Mouse (Mus musculus) heart, embryonic 10.5 days (tissue): ENCODE results near the gene Lrrc36. TPM values are rescaled to one million over a fixed set of nuclear protein-coding genes. Genes with fewer than 3 reads are reported as not detected.

Experiments
- DNase-seq: peaks from one replicate; pipeline ENCODE4 v3.0.0-alpha.2; 2017; ENCODE audit warnings: low spot score
- H3K27ac ChIP-seq: fragments of 300-500 bp; sonication (generic); 2 replicates; pipeline ENCODE4 v1.5.1; 2016; ENCODE audit warnings: mild to moderate bottlenecking
- H3K27me3 ChIP-seq: fragments of 300-500 bp; sonication (generic); 2 replicates; pipeline ENCODE4 v1.6.1; 2016; ENCODE audit warnings: mild to moderate bottlenecking; ENCODE audit not compliant: poor library complexity, insufficient read depth, severe bottlenecking
- H3K36me3 ChIP-seq: fragments of 300-500 bp; sonication (generic); 2 replicates; pipeline ENCODE4 v1.6.1; 2016; ENCODE audit warnings: mild to moderate bottlenecking, moderate library complexity
- H3K4me1 ChIP-seq: fragments of 300-500 bp; sonication (generic); 2 replicates; pipeline ENCODE4 v1.6.1; 2016; ENCODE audit warnings: mild to moderate bottlenecking
- H3K4me3 ChIP-seq: fragments of 300-500 bp; sonication (generic); 2 replicates; pipeline ENCODE4 v1.5.1; 2016; ENCODE audit warnings: mild to moderate bottlenecking, moderate library complexity
- H3K9me3 ChIP-seq: fragments of 300-500 bp; sonication (generic); 2 replicates; pipeline ENCODE4 v1.6.1; 2016; ENCODE audit warnings: mild to moderate bottlenecking, moderate library complexity
- WGBS: fragments of 180-500 bp; shearing (Covaris S2); methylation state at CpG from one replicate; pipeline ENCODE4 v1.1.7; 2016; 5-methylcytosine and 5-hydroxymethylcytosine counted together
- polyA plus RNA-seq: library from polyadenylated mRNA; unstranded; fragments of >200 nt; fragmentation: Nextera tagmentation; extraction: Ambion mirVana; gene quantifications from 2 replicates; pipeline ENCODE4 v1.2.1, GENCODE M21; 2016

Gene Lrrc36
- polyA plus RNA-seq, 1 experiment from 2014 or later: not detected

- Histone ChIP-seq H3K36me3 (no peaks in the 10 kb centered on the region), H3K27ac (no peak overlapping the region), H3K4me1 (peaks cover 3% of the 10 kb centered on the region), H3K4me3 (no peak overlapping the region), H3K27me3 (no peaks in the 10 kb centered on the region), H3K9me3 (no peaks in the 10 kb centered on the region)
- 71% methylated on average over 5 of the region's 5 CpGs for WGBS
- no peak for DNase-seq
These were observed 39.9 kb downstream of the Lrrc36 start for GRCm38 (mm10) chr8:105453296-105453695.

- no peak overlapping the region for H3K27ac ChIP-seq
- DNase-seq: no peak
- H3K4me1 ChIP-seq: peaks cover 3% of the 10 kb centered on the region
- H3K27me3 ChIP-seq: no peaks in the 10 kb centered on the region
- H3K36me3 ChIP-seq: no peaks in the 10 kb centered on the region
- H3K4me3 ChIP-seq: no peak overlapping the region
- 67% methylated on average over 5 of the region's 5 CpGs for WGBS
- H3K9me3 ChIP-seq: no peaks in the 10 kb centered on the region
These were observed 40.7 kb downstream of the Lrrc36 start for GRCm38 (mm10) chr8:105454088-105454487.

GRCm38 (mm10) chr8:105455218-105455617 lies 41.8 kb downstream of the Lrrc36 start:
- Histone ChIP-seq H3K27ac (no peak overlapping the region), H3K9me3 (no peaks in the 10 kb centered on the region), H3K27me3 (no peaks in the 10 kb centered on the region), H3K4me1 (peaks cover 3% of the 10 kb centered on the region), H3K36me3 (no peaks in the 10 kb centered on the region), H3K4me3 (no peak overlapping the region)
- WGBS: 56% methylated on average over 10 of the region's 10 CpGs
- no peak for DNase-seq

- Histone ChIP-seq H3K36me3 (no peaks in the 10 kb centered on the region), H3K4me1 (peaks cover 11% of the 10 kb centered on the region)
- WGBS: 63% methylated on average over 13 of the region's 13 CpGs
These were observed 47.9 kb downstream of the Lrrc36 start for GRCm38 (mm10) chr8:105461085-105461803.

GRCm38 (mm10) chr8:105464595-105464994 lies 51.2 kb downstream of the Lrrc36 start:
- 0 out of 2 replicates have a peak, but pooled peaks cover 5% of the 10 kb centered on the region for H3K36me3 ChIP-seq
- H3K9me3 ChIP-seq: no peaks in the 10 kb centered on the region
- DNase-seq: no peak
- H3K27ac ChIP-seq: no peak overlapping the region
- peaks cover 18% of the 10 kb centered on the region; the same call in 1 of the 2 replicates for H3K27me3 ChIP-seq
- WGBS: 58% methylated on average over 7 of the region's 7 CpGs
- no peak overlapping the region for H3K4me3 ChIP-seq
- H3K4me1 ChIP-seq: peaks cover 16% of the 10 kb centered on the region

More at GRCm38 (mm10) chr8:105461085-105461803, 47.9 kb downstream of the Lrrc36 start:
- no peak overlapping the region for H3K4me3 ChIP-seq
- H3K27ac ChIP-seq: no peak overlapping the region
- DNase-seq: no peak
- H3K27me3 ChIP-seq: 0 out of 2 replicates have a peak, but pooled peaks cover 5% of the 10 kb centered on the region
- H3K9me3 ChIP-seq: no peaks in the 10 kb centered on the region

- Histone ChIP-seq H3K4me1 (peaks cover 30% of the 10 kb centered on the region), H3K27me3 (peaks cover 24% of the 10 kb centered on the region; the same call in 1 of the 2 replicates), H3K36me3 (0 out of 2 replicates have a peak, but pooled peaks cover 5% of the 10 kb centered on the region), H3K4me3 (no peak overlapping the region), H3K9me3 (no peaks in the 10 kb centered on the region), H3K27ac (no peak overlapping the region)
- 78% methylated on average over 6 of the region's 6 CpGs for WGBS
- DNase-seq: no peak
These were observed 52.9 kb downstream of the Lrrc36 start for GRCm38 (mm10) chr8:105466246-105466645.

- Histone ChIP-seq H3K27ac (no peak overlapping the region; the same call in 1 of the 2 replicates), H3K27me3 (peaks cover 24% of the 10 kb centered on the region; the same call in 1 of the 2 replicates), H3K36me3 (0 out of 2 replicates have a peak, but pooled peaks cover 5% of the 10 kb centered on the region), H3K4me3 (no peak overlapping the region), H3K4me1 (peaks cover 35% of the 10 kb centered on the region), H3K9me3 (no peaks in the 10 kb centered on the region)
- WGBS: 66% methylated on average over 7 of the region's 7 CpGs
- no peak for DNase-seq
These were observed 53.4 kb downstream of the Lrrc36 start for GRCm38 (mm10) chr8:105466700-105467291.

- Histone ChIP-seq H3K27ac (no peak overlapping the region; the same call in 1 of the 2 replicates), H3K9me3 (no peaks in the 10 kb centered on the region), H3K4me1 (peaks cover 39% of the 10 kb centered on the region), H3K27me3 (peaks cover 31% of the 10 kb centered on the region; the same call in 1 of the 2 replicates), H3K36me3 (0 out of 2 replicates have a peak, but pooled peaks cover 5% of the 10 kb centered on the region), H3K4me3 (no peak overlapping the region)
- WGBS: 88% methylated on average over 10 of the region's 10 CpGs
- DNase-seq: no peak
These were observed 54.1 kb downstream of the Lrrc36 start for GRCm38 (mm10) chr8:105467396-105467985.

- Histone ChIP-seq H3K27ac (no peak overlapping the region), H3K9me3 (no peaks in the 10 kb centered on the region), H3K4me3 (no peak overlapping the region), H3K36me3 (0 out of 2 replicates have a peak, but pooled peaks cover 5% of the 10 kb centered on the region), H3K4me1 (peaks cover 45% of the 10 kb centered on the region), H3K27me3 (peaks cover 37% of the 10 kb centered on the region)
- 84% methylated on average over 27 of the region's 27 CpGs for WGBS
- DNase-seq: no peak
These were observed 54.8 kb downstream of the Lrrc36 start for GRCm38 (mm10) chr8:105468002-105468720.

- Histone ChIP-seq H3K4me3 (no peak overlapping the region), H3K36me3 (0 out of 2 replicates have a peak, but pooled peaks cover 5% of the 10 kb centered on the region), H3K9me3 (no peaks in the 10 kb centered on the region), H3K27me3 (peaks cover 48% of the 10 kb centered on the region), H3K27ac (0 out of 2 replicates have a peak overlapping the region, but pooled peaks have one; percentile 56), H3K4me1 (peaks cover 54% of the 10 kb centered on the region)
- 44% methylated on average over 6 of the region's 6 CpGs for WGBS
- no peak for DNase-seq
These were observed 55.8 kb downstream of the Lrrc36 start for GRCm38 (mm10) chr8:105469041-105469695.

- 0 out of 2 replicates have a peak, but pooled peaks cover 5% of the 10 kb centered on the region for H3K36me3 ChIP-seq
- DNase-seq: no peak
- no peak overlapping the region for H3K4me3 ChIP-seq
- no peaks in the 10 kb centered on the region for H3K9me3 ChIP-seq
- H3K27me3 ChIP-seq: peaks cover 49% of the 10 kb centered on the region
- no peak overlapping the region for H3K27ac ChIP-seq
- peaks cover 58% of the 10 kb centered on the region for H3K4me1 ChIP-seq
- 89% methylated on average over 5 of the region's 5 CpGs for WGBS
These were observed 56.4 kb downstream of the Lrrc36 start for GRCm38 (mm10) chr8:105469816-105470215.

- peaks cover 58% of the 10 kb centered on the region for H3K4me1 ChIP-seq
- 0 out of 2 replicates have a peak, but pooled peaks cover 8% of the 10 kb centered on the region for H3K36me3 ChIP-seq
- H3K27ac ChIP-seq: no peak overlapping the region
- DNase-seq: no peak
- peaks cover 53% of the 10 kb centered on the region for H3K27me3 ChIP-seq
- peak overlapping the region; percentile 47; the same call in 1 of the 2 replicates for H3K4me3 ChIP-seq
- no peaks in the 10 kb centered on the region for H3K9me3 ChIP-seq
- 77% methylated on average over 5 of the region's 5 CpGs for WGBS
These were observed 56.9 kb downstream of the Lrrc36 start for GRCm38 (mm10) chr8:105470262-105470661.
